Mouse (Mus musculus) CH12.LX (cell line): ENCODE results near the gene Gm4724. TPM values are rescaled to one million over a fixed set of nuclear protein-coding genes. Genes with fewer than 3 reads are reported as not detected.
"Not testable (repeated sequence)": the region's sequence is repeated elsewhere in the genome, so short reads cannot be mapped to it uniquely, and the experiment has no call there.

Source experiments
- DNase-seq: peaks from one replicate; pipeline ENCODE4 v3.0.0-alpha.2; 2013; ENCODE audit errors: extremely low read depth
- H3K27ac ChIP-seq: 2 replicates; pipeline ENCODE4 v1.5.1; 2012; ENCODE audit warnings: low read depth, mild to moderate bottlenecking, control low read depth, moderate library complexity; ENCODE audit not compliant: insufficient read depth
- H3K27me3 ChIP-seq: replicated peaks from 2 replicates; pipeline ENCODE3; 2012; ENCODE audit warnings: inconsistent platforms
- H3K36me3 ChIP-seq, 2 experiments: replicated peaks in 1 of 2; 2 replicates each; pipeline versions ENCODE3 to v1.6.1; 2012; ENCODE audit warnings: inconsistent platforms in 1 of 2, low read length in 1 of 2, mild to moderate bottlenecking in 1 of 2, mixed read lengths in 1 of 2, moderate library complexity in 1 of 2; ENCODE audit not compliant: control insufficient read depth in 1 of 2, insufficient read depth in 1 of 2
- H3K4me1 ChIP-seq, 2 experiments: 2 replicates each; pipeline ENCODE4 v1.6.1; 2012; ENCODE audit warnings: inconsistent platforms in 1 of 2, moderate library complexity in 1 of 2; ENCODE audit not compliant: insufficient read depth in 2 of 2, control insufficient read depth in 1 of 2
- H3K4me2 ChIP-seq: 2 replicates; pipeline ENCODE4 v1.6.1; 2012; ENCODE audit warnings: low read depth, mild to moderate bottlenecking, control low read depth; ENCODE audit not compliant: poor library complexity, insufficient read depth, severe bottlenecking
- H3K4me3 ChIP-seq, 3 experiments: fragments of 150-350 bp in 1 of 3; sonication (generic) in 1 of 3; replicated peaks in 1 of 3; 2 replicates each; pipeline versions ENCODE3 to v1.5.1; 2011 to 2012; ENCODE audit warnings: low read depth in 2 of 3, low read length in 2 of 3, mild to moderate bottlenecking in 2 of 3, moderate library complexity in 2 of 3, control low read depth in 1 of 3, improper control_type of control experiment in 1 of 3, inconsistent platforms in 1 of 3, mixed read lengths in 1 of 3; ENCODE audit not compliant: poor library complexity in 1 of 3
- H3K79me2 ChIP-seq: replicated peaks from 2 replicates; pipeline ENCODE4 v1.6.1; 2012; ENCODE audit warnings: mild to moderate bottlenecking, moderate library complexity; ENCODE audit not compliant: control insufficient read depth, poor library complexity, insufficient read depth, severe bottlenecking; ENCODE audit errors: extremely low read depth
- H3K9ac ChIP-seq: 2 replicates; pipeline ENCODE4 v1.6.1; 2012; ENCODE audit warnings: low read depth, mild to moderate bottlenecking, control low read depth, moderate library complexity; ENCODE audit not compliant: insufficient read depth
- H3K9me3 ChIP-seq: replicated peaks from 2 replicates; pipeline ENCODE3; 2012; ENCODE audit warnings: low read length, inconsistent platforms, mixed read lengths
- dilution Hi-C: fragments of 300-500 bp; cut with MboI; formaldehyde crosslinking; loops from 2 replicates; pipeline ENCODE4 v1.14.3; 2020; ENCODE audit warnings: low sequenced_read_pairs; ENCODE audit not compliant: extremely low pct_unique_long_range_greater_than_20kb, extremely low pct_ligation_motif_present
- in situ Hi-C: fragments of 300-500 bp; cut with MboI; formaldehyde crosslinking; loops from 3 replicates; pipeline ENCODE4 v1.14.3; 2019; ENCODE audit warnings: low sequenced_read_pairs, low pct_ligation_motif_present, low pct_unique_long_range_greater_than_20kb, mixed read lengths
- polyA plus RNA-seq: library from polyadenylated mRNA; unstranded; fragments of >175 nt; gene quantifications from 2 replicates; pipeline ENCODE4 v1.2.1, GENCODE M21; 2012; ENCODE audit warnings: low read depth; ENCODE audit not compliant: insufficient read length
- total RNA-seq, 2 experiments: library from RNA; depleted of rRNA; stranded (reverse); fragments of 300-350 nt in 1 of 2; fragments of >200 nt in 1 of 2; gene quantifications; 2 replicates each; pipeline ENCODE4 v1.2.3; 2012 to 2014

Gm4724 gene
- total RNA-seq (2012; rRNA removed) (6.4 and 8.7 TPM in 2 replicates), total RNA-seq (2014; rRNA removed) (10.9 and 12.0 TPM in 2 replicates), polyA plus RNA-seq (0.87 and 5.1 TPM in 2 replicates)

DNA sequence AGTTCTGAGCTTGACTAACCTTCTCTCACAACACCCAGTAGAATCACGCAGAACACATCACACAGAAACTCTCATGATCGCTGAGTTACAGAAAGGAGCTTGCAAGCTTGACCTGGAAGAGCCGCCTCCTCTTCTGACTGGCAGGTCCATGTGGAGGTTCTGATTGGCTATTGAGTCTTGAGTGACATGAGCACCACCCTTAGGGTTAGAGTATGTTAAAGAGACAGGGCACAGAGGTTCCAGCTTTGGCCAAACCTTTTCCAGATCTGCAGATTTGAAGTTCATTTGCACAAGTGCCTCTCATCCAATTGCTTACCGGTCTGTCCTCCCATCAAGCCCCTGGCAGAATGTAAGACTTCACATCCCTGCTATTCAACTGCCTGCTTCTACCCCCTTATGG lies at the start of gene Gm4724:
TSS of gene Gm4724 (minus strand) at position 101 of the 400 bp plus-strand sequence.
- H3K9me3 ChIP-seq, H3K4me1 ChIP-seq, H3K27ac ChIP-seq, H3K9ac ChIP-seq, H3K4me2 ChIP-seq, H3K36me3 ChIP-seq, dilution Hi-C loops, H3K79me2 ChIP-seq, H3K4me3 ChIP-seq, DNase-seq, H3K27me3 ChIP-seq, in situ Hi-C loops: not testable (repeated sequence)

GRCm38 (mm10) chr2:175469685-175470084 lies 34.1 kb upstream of the Gm4724 start, which contains the start of gene Zfp965:
Zfp965 (plus strand) TSS chr2:175469985.
- H3K27ac ChIP-seq, in situ Hi-C loops, H3K4me1 ChIP-seq, H3K4me2 ChIP-seq, H3K9me3 ChIP-seq, dilution Hi-C loops, H3K27me3 ChIP-seq, DNase-seq, H3K36me3 ChIP-seq, H3K4me3 ChIP-seq, H3K79me2 ChIP-seq, H3K9ac ChIP-seq: not testable (repeated sequence)

Other genes with a start within 250 kb of the Gm4724 start
- gene Gm14391, start 228.9 kb downstream of the Gm4724 start, total RNA-seq (2012; rRNA removed), result 13.4 and 13.5 TPM in 2 replicates
- gene Gm14391, start 228.9 kb downstream of the Gm4724 start, total RNA-seq (2014; rRNA removed), result 14.3 and 15.4 TPM in 2 replicates
- gene Gm14391, start 228.9 kb downstream of the Gm4724 start, polyA plus RNA-seq, result 11.3 and 15.2 TPM in 2 replicates
- gene Gm14440, start 160.7 kb downstream of the Gm4724 start, total RNA-seq (2012; rRNA removed), result not detected in 2 replicates
- gene Gm14440, start 160.7 kb downstream of the Gm4724 start, total RNA-seq (2014; rRNA removed), result 3.4 TPM in 1 of 2 replicates, not detected in the other
- 3.6 and 4.0 TPM in 2 replicates for gene Gm14440, start 160.7 kb downstream of the Gm4724 start, polyA plus RNA-seq
- 11.5 and 13.3 TPM in 2 replicates for gene Gm4631, start 97.6 kb downstream of the Gm4724 start, total RNA-seq (2012; rRNA removed)
- 21.4 and 24.8 TPM in 2 replicates for gene Gm4631, start 97.6 kb downstream of the Gm4724 start, total RNA-seq (2014; rRNA removed)
- 22.8 and 23.8 TPM in 2 replicates for gene Gm4631, start 97.6 kb downstream of the Gm4724 start, polyA plus RNA-seq
- gene Zfp968, start 63.4 kb downstream of the Gm4724 start, total RNA-seq (2012; rRNA removed), result 2.9 and 3.1 TPM in 2 replicates
- gene Zfp968, start 63.4 kb downstream of the Gm4724 start, total RNA-seq (2014; rRNA removed), result 8.0 and 9.0 TPM in 2 replicates
- gene Zfp968, start 63.4 kb downstream of the Gm4724 start, polyA plus RNA-seq, result 1.3 and 1.5 TPM in 2 replicates
- gene Zfp965, start 34.2 kb upstream of the Gm4724 start, total RNA-seq (2012; rRNA removed), result 3.1 and 3.7 TPM in 2 replicates
- 12.1 and 12.3 TPM in 2 replicates for gene Zfp965, start 34.2 kb upstream of the Gm4724 start, total RNA-seq (2014; rRNA removed)
- gene Zfp965, start 34.2 kb upstream of the Gm4724 start, polyA plus RNA-seq, result 5.5 and 6.9 TPM in 2 replicates
- not detected in 2 replicates for gene Gm11007, start 208.2 kb upstream of the Gm4724 start, total RNA-seq (2012; rRNA removed)
- gene Gm11007, start 208.2 kb upstream of the Gm4724 start, total RNA-seq (2014; rRNA removed), result not detected in 2 replicates
- gene Gm11007, start 208.2 kb upstream of the Gm4724 start, polyA plus RNA-seq, result 4.1 TPM in 1 of 2 replicates, not detected in the other